Mouse (Mus musculus) ovary, postnatal 36 days (tissue): ENCODE results near the gene 4930595M18Rik.

ENCODE experiments used
- DNase-seq: peaks from one replicate; pipeline ENCODE4 v3.0.0; 2022; ENCODE audit warnings: low spot score, mixed read lengths

The 4930595M18Rik gene

GRCm38 (mm10) chrX:81458021-81458420 is at the start of gene 4930595M18Rik:
TSS of gene 4930595M18Rik (minus strand) at chrX:81458121.
- DNase-seq = no peak

DNA sequence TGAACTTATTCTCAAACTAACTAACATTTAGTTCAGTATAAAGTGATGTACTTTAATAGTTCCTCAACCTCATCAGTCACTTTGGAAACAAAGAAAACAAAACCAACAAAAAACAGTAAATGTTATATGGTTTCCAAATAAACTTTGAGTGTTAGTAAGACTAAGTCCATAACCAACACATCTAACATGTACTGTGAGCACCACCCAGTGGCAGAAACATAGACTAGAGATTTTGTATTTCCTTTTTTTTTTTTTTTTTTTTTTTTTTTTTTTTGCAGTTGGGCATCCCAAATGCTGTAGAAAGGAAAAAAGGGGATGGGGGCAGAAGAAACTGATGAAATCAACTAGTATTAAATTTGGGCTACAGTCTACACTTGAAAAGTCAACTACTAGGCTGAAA is 14.6 kb upstream of the 4930595M18Rik start:
- DNase-seq = no peak
